Mouse (Mus musculus): ENCODE measurements around the gene Fbxl17. TPM values are rescaled to one million over a fixed set of nuclear protein-coding genes. Genes with fewer than 3 reads are reported as not detected.

Gene Fbxl17
- total and polyA plus RNA-seq, 3 experiments = 5.0 to 9.7 TPM; not detected in 1

DNA sequence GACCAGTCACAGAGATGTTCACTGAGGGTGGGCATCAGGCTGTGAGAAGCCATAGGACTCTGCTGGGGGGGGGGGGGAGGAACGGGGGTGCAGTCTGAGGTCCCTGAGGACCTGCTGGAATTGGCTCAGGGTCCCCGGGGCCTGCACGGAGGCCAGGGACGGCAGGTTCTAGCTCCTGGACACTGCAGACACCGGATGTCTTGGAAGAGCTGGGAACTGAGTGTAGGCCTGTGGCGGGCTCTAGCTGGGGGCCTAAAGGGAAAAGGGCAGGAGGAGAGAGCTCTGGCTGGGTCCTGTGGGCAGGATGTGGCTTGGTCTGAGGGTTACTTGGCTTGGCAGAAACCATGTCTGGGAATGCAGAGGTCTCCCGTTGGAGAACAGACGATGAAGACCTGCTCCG lies 254.3 kb downstream of the Fbxl17 start:
- Histone ChIP-seq H3K27me3 (ENCODE audit: control insufficient read depth in 1 of 2, insufficient read depth in 2 of 2, low read length in 2 of 2) (no peaks in the 10 kb centered on the region), H3K36me3 (ENCODE audit: control insufficient read depth in 1 of 2, insufficient read depth in 2 of 2, low read length in 2 of 2) (no peaks in the 10 kb centered on the region), H3K9me3 (replicated peaks; ENCODE audit: insufficient read depth, low read length) (no peaks in the 10 kb centered on the region), H3K4me3 (ENCODE audit: control insufficient read depth in 1 of 2, insufficient read depth in 1 of 2, low read depth in 2 of 2, low read length in 2 of 2) (no peak overlapping the region), H3K9ac (ENCODE audit: control insufficient read depth, low read depth, low read length, poor library complexity, severe bottlenecking) (no peak overlapping the region), H3K79me2 (ENCODE audit: control insufficient read depth, insufficient read depth, low read length, poor library complexity) (no peaks in the 10 kb centered on the region), H3K27ac (ENCODE audit: control insufficient read depth, low read depth, low read length) (no peak overlapping the region), H3K4me1 (ENCODE audit: control insufficient read depth in 1 of 2, insufficient read depth in 2 of 2, low read length in 2 of 2) (no peaks in the 10 kb centered on the region)
- no peak for DNase-seq (ENCODE audit: low read depth, low spot score)
- TF ChIP-seq NRF1 (IDR thresholded peaks at IDR 0.05; ENCODE audit: insufficient read depth, low read depth, low read length, poor library complexity, severe bottlenecking) (no peak), EP300 (IDR thresholded peaks at IDR 0.05; ENCODE audit: low read depth in 1 of 2, low read length in 2 of 2) (no peak), JUND (IDR thresholded peaks at IDR 0.05; ENCODE audit: low read depth, low read length) (no peak), CTCF (IDR thresholded peaks at IDR 0.05 in 2 of 3, conservative IDR thresholded peaks at IDR 0.05 in 1 of 3; ENCODE audit: control insufficient read depth in 1 of 3, insufficient read depth in 1 of 3, low read depth in 2 of 3, low read length in 3 of 3, poor library complexity in 1 of 3, severe bottlenecking in 1 of 3) (no peak), USF2 (IDR thresholded peaks at IDR 0.05; ENCODE audit: borderline replicate concordance in 1 of 2, insufficient read depth in 1 of 2, low read depth in 1 of 2, low read length in 2 of 2) (no peak), TBP (IDR thresholded peaks at IDR 0.05; ENCODE audit: low read depth, low read length) (no peak)

DNA sequence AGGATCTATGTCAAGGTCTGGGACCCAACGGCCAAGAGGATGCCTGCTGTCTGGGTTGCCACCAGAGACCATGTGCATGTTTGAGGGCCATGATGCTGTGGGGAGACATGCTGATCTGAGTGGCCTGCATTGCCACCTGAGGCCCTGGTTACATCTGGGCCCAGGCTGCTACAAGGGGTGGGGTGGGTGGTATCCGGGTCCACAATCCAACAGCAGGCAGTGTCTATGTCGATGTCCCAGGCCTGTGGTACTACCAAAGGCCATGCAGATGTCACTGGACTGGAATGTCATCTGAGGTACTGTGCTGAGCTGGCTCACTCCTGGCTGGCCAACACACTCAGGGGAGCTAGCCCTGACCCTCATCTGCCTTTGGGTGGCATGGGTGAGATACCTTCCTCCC lies 257.1 kb downstream of the Fbxl17 start:
- H3K79me2 ChIP-seq (ENCODE audit: control insufficient read depth, insufficient read depth, low read length, poor library complexity) = no peaks in the 10 kb centered on the region
- no peaks in the 10 kb centered on the region for H3K4me1 ChIP-seq (ENCODE audit: control insufficient read depth in 1 of 2, insufficient read depth in 2 of 2, low read length in 2 of 2)
- no peak overlapping the region for H3K4me3 ChIP-seq (ENCODE audit: control insufficient read depth in 1 of 2, insufficient read depth in 1 of 2, low read depth in 2 of 2, low read length in 2 of 2)
- no peaks in the 10 kb centered on the region for H3K27me3 ChIP-seq (ENCODE audit: control insufficient read depth in 1 of 2, insufficient read depth in 2 of 2, low read length in 2 of 2)
- no peak for TF ChIP-seq GABPA (IDR thresholded peaks at IDR 0.05; ENCODE audit: low read depth, low read length)
- no peak for TF ChIP-seq RCOR1 (IDR thresholded peaks at IDR 0.05; ENCODE audit: low read depth, low read length)
- no peak for TF ChIP-seq ZNF384 (IDR thresholded peaks at IDR 0.05; ENCODE audit: low read depth, low read length)
- no peak for TF ChIP-seq TCF12 (IDR thresholded peaks at IDR 0.05; ENCODE audit: low read depth, low read length)
- TF ChIP-seq USF2 (IDR thresholded peaks at IDR 0.05; ENCODE audit: borderline replicate concordance in 1 of 2, insufficient read depth in 1 of 2, low read depth in 1 of 2, low read length in 2 of 2) = no peak
- TF ChIP-seq MAZ (IDR thresholded peaks at IDR 0.05; ENCODE audit: low read depth, low read length) = no peak
- no peak for TF ChIP-seq BHLHE40 (IDR thresholded peaks at IDR 0.05; ENCODE audit: borderline replicate concordance, low read depth, low read length)
- no peak for TF ChIP-seq CHD2 (IDR thresholded peaks at IDR 0.05; ENCODE audit: low read length)
- H3K9ac ChIP-seq (ENCODE audit: control insufficient read depth, low read depth, low read length, poor library complexity, severe bottlenecking) = no peak overlapping the region
- no peaks in the 10 kb centered on the region for H3K9me3 ChIP-seq (replicated peaks; ENCODE audit: insufficient read depth, low read length)
- DNase-seq (ENCODE audit: low read depth, low spot score) = no peak
- H3K36me3 ChIP-seq (ENCODE audit: control insufficient read depth in 1 of 2, insufficient read depth in 2 of 2, low read length in 2 of 2) = no peaks in the 10 kb centered on the region
- H3K27ac ChIP-seq (ENCODE audit: control insufficient read depth, low read depth, low read length) = no peak overlapping the region

DNA sequence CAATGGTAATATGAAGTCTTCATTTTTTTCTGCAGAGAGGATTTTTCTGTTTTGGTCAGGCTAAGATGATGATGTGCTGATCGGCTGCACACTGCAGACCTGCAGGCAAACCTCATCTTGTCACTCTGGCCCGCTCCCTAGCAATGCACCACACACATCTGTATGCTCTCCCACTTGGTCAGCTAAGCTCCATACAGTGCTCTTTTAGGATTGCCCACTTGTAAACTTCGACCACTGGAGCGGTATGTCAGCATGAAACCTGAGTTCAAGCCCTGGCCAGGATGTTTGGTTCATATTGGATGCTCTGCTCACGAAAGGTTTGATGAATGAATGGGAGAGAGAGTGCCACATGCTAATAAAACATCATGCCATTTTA lies 259.1 kb downstream of the Fbxl17 start:
- Histone ChIP-seq H3K27ac (ENCODE audit: control insufficient read depth, low read depth, low read length) (no peak overlapping the region), H3K27me3 (ENCODE audit: control insufficient read depth in 1 of 2, insufficient read depth in 2 of 2, low read length in 2 of 2) (no peaks in the 10 kb centered on the region), H3K79me2 (ENCODE audit: control insufficient read depth, insufficient read depth, low read length, poor library complexity) (no peaks in the 10 kb centered on the region), H3K9ac (ENCODE audit: control insufficient read depth, low read depth, low read length, poor library complexity, severe bottlenecking) (no peak overlapping the region), H3K4me3 (ENCODE audit: control insufficient read depth in 1 of 2, insufficient read depth in 1 of 2, low read depth in 2 of 2, low read length in 2 of 2) (no peak overlapping the region), H3K36me3 (ENCODE audit: control insufficient read depth in 1 of 2, insufficient read depth in 2 of 2, low read length in 2 of 2) (no peaks in the 10 kb centered on the region), H3K4me1 (ENCODE audit: control insufficient read depth in 1 of 2, insufficient read depth in 2 of 2, low read length in 2 of 2) (no peaks in the 10 kb centered on the region), H3K9me3 (replicated peaks; ENCODE audit: insufficient read depth, low read length) (no peaks in the 10 kb centered on the region)
- DNase-seq (ENCODE audit: low read depth, low spot score) = no peak
- TF ChIP-seq POLR2AphosphoS5 (IDR thresholded peaks at IDR 0.05; ENCODE audit: borderline replicate concordance, low read depth, low read length) = no peak

All from MEL (cell line).